Mouse (Mus musculus): ENCODE results near the gene Foxb1.

Gene Foxb1

DNA sequence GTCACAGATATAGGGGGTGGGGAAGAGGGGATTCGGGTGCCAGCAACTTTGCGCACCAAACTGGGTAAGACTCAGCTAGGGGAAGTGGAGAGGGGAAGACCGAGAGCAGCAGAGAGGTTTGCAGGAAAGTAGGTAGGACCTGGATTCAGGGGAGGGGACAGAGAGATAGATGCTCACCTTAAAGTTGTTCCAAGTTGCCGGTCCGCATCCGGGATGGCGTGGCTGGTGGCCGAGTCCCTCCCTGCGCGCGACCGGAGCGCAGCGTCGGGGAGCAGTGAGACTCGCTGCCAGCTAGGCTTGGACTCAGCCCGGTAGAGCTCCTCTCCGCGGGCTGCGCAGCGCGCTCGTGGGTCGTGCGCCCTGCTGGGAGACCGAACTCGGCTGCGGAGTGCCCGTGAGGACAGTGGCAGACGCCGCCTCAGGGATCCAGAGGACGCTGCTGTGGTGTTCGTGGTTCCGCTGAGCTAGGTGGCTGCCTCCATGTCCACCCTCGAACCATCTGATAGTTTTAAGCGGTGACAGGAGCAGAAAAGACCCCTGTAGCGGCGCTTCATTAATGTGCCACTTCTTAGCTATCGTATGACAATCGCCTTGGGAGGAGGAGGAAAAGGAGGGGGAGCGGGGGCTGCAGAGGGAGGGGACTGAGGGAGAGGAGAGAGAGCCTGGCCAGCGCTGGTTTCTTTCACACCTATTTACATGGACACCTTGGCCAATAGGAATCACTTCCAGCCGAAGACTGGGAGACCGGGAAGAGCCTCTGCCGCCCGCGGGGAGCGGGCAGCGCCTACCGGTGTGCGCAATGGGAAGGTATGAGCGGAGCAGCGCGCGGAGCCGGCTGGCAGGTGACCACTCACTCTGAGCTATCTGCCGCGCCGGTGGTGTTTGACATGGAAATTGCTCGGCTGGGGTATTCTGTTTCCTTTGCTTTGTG is at the start of gene Foxb1:
Foxb1 (minus strand) TSS at position 570 of the 931 bp plus-strand sequence.
- no peak for DNase-seq (ENCODE audit: low spot score in 2 of 2)

GRCm38 (mm10) chr9:69790562-69790961 is 29.8 kb upstream of the Foxb1 start:
- no peak for DNase-seq (ENCODE audit: low spot score in 2 of 2)

DNA sequence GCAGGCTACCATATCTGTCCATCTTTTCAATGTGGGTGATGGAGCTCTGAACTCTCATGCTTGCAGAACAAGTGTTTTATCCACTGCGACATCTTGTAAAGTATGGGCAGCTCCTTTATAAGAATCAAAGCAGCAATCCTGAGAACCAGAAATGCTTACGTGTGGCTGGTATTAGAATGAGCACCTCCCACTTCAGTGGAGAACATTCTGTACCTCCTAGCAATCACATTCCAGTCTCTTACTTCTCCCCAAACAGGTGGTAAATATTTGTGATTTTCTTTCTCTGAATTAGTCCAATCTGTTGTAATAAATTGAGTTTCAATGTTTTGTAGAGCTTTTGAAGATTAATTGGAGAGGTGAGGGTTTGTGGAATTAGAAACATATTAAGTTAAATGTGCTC is 19.3 kb upstream of the Foxb1 start:
- no peak for DNase-seq (ENCODE audit: low spot score in 2 of 2)

- no peak for DNase-seq (ENCODE audit: low spot score in 2 of 2)
These were observed 9.3 kb upstream of the Foxb1 start for GRCm38 (mm10) chr9:69769949-69770585.

- no peak for DNase-seq (ENCODE audit: low spot score in 2 of 2)
These were observed 8.6 kb upstream of the Foxb1 start for GRCm38 (mm10) chr9:69769091-69769948.

DNA sequence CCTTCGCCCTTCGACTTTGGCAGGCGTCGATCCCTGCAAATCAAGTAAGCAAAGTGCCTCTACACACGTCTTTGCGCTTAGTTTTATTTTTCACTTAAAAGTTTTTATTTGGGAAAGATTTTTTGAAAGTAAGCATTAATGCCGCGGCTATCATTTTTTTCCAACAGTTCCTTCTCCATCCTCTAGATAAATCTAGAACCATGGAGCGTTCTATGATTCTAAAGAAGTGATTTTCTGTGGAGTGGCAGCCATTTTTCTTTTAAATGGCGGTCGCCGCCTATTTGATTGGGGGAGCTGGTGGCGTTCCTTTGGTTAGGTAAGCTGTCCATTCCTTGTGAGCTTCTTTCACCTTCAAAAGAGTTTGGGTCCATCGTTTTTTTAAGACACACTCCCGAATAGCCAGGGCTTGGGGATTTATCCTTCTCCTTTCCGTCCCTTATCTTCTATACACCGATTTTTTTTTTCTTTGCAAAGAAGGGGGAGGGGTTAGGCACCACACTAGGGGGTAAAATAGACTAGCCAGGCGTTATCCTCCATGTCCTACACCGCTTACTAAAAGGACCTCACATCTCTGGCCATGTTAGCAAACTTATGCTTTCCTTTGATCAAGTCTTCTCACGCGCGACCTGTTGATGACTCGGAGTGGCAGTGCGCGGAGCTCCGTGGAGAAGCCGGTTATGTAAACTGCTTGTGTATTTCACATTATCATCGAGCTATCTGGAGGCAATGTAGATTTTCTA is 7.6 kb upstream of the Foxb1 start:
- no peak for DNase-seq (ENCODE audit: low spot score in 2 of 2)

- no peak for DNase-seq (ENCODE audit: low spot score in 2 of 2)
These were observed 6.7 kb upstream of the Foxb1 start for GRCm38 (mm10) chr9:69767421-69767820.

DNA sequence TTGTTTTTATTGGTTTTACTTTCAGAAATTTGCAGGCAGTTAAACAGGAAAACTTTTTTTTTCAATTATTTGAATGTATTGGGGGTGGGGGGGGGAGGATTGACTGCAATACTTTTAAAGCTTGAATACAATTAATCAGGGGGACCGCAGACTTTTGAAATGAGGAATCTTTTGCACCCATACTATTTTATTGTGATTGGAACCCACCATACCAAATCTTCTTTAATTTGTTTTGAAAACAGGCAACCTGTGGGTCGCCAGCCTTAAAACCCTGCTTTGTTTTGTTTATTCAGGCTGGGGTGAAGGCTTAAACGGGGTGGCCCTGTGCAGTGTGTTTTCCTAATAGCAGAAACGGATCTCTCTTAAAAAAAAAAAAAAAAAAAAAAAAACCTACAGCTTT is 6.2 kb upstream of the Foxb1 start:
- DNase-seq (ENCODE audit: low spot score in 2 of 2), result no peak

- DNase-seq (ENCODE audit: low spot score in 2 of 2), result no peak
These were observed 5.6 kb upstream of the Foxb1 start for GRCm38 (mm10) chr9:69766301-69766700.

DNA sequence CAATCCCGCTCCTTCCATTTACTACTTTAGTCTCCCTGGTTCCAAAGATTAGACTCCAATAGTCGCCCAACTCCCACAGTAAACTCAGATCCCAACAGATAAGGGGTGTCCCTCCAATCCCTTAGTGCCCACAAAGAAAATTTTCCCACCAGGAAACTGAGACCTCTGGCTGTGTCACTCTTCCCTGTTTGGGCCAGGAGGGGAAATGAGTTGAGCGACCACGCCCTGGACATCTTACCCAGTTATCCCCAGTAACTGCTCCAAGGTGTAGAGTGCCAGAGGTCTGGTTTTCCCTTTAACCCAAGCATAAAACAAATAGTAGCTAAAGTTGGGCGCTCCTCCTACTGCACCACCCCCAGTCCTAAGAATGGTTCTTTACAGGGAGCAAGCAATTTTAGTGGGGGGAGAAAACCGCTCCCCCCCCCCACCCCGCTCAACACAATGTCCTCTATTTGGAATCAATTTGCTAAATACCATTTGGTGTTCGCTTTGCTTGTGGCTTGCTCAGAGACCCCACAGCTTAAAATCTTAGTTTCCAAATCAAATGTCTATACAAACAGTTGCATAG is 4.8 kb upstream of the Foxb1 start:
- no peak for DNase-seq (ENCODE audit: low spot score in 2 of 2)

- DNase-seq (ENCODE audit: low spot score in 2 of 2), result no peak
These were observed 4.1 kb upstream of the Foxb1 start for GRCm38 (mm10) chr9:69764586-69765482.

- no peak for DNase-seq (ENCODE audit: low spot score in 2 of 2)
These were observed 3.2 kb upstream of the Foxb1 start for GRCm38 (mm10) chr9:69763681-69764585.

- no peak for DNase-seq (ENCODE audit: low spot score in 2 of 2)
These were observed 2.0 kb upstream of the Foxb1 start for GRCm38 (mm10) chr9:69762703-69763102.

DNA sequence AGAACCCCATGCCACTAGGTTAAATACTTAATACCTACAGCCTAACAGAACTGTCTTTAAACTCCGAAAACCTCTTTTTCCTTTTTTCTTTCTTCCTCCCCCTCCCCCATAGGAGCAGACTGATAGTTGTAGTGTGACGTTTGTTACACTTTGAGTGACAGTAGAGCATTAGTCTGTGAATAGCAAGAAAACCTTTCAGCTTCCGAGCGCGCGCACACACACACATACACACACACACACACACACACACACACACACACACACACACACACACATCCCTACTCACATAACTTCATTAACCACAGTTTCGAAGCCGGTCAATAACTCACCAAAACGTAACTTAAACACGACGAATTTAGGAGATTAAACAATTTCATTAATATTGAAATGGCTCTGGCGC is 1.5 kb upstream of the Foxb1 start:
- no peak for DNase-seq (ENCODE audit: low spot score in 2 of 2)

DNA sequence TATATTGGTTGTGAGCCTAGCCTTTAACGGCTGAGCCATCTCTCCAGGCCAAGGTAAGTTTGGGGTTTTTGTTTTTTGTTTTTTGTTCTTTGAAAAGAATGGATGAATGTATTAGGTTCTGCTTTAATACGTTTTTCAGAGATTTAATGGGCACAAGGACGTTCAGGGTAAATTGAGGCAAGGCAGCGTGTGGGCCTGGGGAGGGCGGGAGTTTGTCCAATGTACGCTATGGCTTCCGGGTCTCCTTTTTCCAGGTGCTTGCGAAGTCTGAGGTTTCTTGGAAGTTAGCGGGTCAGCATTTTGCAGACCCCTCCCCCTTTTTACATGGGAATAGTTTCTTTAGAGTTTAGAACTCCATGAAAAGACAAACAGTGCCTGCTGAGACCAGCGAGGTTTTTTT is 829 bp upstream of the Foxb1 start:
- DNase-seq (ENCODE audit: low spot score in 2 of 2), result no peak

- DNase-seq (ENCODE audit: low spot score in 2 of 2), result no peak
These were observed 969 bp downstream of the Foxb1 start for GRCm38 (mm10) chr9:69759721-69760221.

- DNase-seq (ENCODE audit: low spot score in 2 of 2), result no peak
These were observed 1.7 kb downstream of the Foxb1 start for GRCm38 (mm10) chr9:69758946-69759615.

DNA sequence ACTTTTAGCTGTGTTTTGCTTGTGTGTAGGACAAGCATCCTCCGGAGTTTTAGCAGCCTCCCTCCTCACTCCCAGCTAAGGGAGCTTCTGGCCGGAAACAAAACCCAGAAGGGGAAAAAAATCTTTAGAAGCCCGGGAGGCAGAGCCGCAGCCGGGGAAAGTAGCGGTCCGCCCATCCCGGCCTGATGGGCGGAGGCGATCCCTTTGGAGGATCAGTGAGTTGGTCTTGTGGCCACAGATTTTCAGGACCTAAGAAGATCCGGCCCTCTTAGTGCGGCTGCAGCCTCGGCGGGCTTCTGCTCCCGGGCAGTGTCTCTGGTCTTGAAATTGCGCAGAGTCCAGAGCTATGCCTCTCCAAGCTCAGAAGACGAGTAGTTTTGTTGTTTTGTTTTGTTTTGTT is 2.2 kb downstream of the Foxb1 start:
- no peak for DNase-seq (ENCODE audit: low spot score in 2 of 2)
